Mouse (Mus musculus): ENCODE measurements at regions not wholly inside any gene's neighbourhood (a gene's known extent, or its start where the extent isn't known, plus 50 kb on each side); places are given as distances from the start of the nearest gene placed in this dataset.
"Not testable (repeated sequence)": the region's sequence is repeated elsewhere in the genome, so short reads cannot be mapped to it uniquely, and the experiment has no call there.

DNA sequence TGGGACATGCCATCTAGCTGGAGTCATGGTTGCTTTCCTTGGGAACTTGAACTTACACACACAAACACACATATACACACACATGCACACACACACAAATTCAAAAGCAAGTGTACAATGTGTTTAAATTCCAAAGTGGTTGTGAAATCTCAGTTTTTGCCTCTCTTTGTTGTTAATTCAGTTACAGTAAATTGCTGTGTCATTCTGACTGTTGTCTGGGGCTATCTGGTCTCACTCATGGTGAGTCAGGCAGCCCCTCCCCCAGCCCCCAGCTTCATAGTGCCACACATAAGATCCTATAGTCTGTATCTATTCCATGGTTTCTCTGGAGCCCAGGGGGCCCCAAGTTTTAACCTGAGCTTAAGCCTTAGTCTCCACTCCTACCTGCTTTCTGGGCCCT, 448.4 kb upstream of the Sall1 start:
- Histone ChIP-seq H3K27me3 (ENCODE audit: control insufficient read depth, insufficient read depth, low read length) (no peaks in the 10 kb centered on the region), H3K36me3 (ENCODE audit: control insufficient read depth, insufficient read depth, low read length) (no peaks in the 10 kb centered on the region), H3K4me1 (ENCODE audit: control insufficient read depth, insufficient read depth, insufficient read length) (no peaks in the 10 kb centered on the region), H3K27ac (ENCODE audit: insufficient read depth, low read length) (no peak overlapping the region), H3K4me3 (ENCODE audit: extremely low read depth, insufficient read depth, insufficient read length) (no peak overlapping the region)
- no peak for DNase-seq (ENCODE audit: low read depth in 1 of 2, low spot score in 2 of 2)
- TF ChIP-seq POLR2A (IDR thresholded peaks at IDR 0.05; ENCODE audit: low read depth, low read length) (no peak), CTCF (IDR thresholded peaks at IDR 0.05; ENCODE audit: extremely low read depth, insufficient read depth, insufficient read length, insufficient replicate concordance) (no peak)

DNA sequence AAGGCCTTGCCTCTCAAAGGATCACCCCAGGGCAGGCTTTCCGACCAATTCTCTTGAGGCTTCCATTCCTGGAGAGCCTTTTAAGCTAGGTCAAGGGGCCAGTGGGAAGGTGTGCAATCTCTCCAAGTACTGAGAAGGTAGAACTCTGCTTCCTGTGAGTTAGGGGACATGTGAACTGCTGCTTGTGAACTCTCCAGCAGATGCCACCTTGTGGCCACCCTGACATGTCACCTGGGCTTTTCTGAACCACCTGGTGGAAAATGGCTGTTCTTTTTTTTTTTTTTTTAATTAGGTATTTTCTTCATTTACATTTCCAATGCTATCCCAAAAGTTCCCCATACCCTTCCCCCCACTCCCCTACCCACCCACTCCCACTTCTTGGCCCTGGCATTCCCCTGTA, 438.5 kb upstream of the Sall1 start:
- not testable (repeated sequence) for H3K36me3 ChIP-seq (ENCODE audit: control insufficient read depth, insufficient read depth, low read length); DNase-seq (ENCODE audit: low read depth in 1 of 2, low spot score in 2 of 2); H3K4me3 ChIP-seq (ENCODE audit: extremely low read depth, insufficient read depth, insufficient read length); H3K27me3 ChIP-seq (ENCODE audit: control insufficient read depth, insufficient read depth, low read length); H3K4me1 ChIP-seq (ENCODE audit: control insufficient read depth, insufficient read depth, insufficient read length); H3K27ac ChIP-seq (ENCODE audit: insufficient read depth, low read length)
- WGBS = 77% methylated on average over 1 of the region's 1 CpGs

DNA sequence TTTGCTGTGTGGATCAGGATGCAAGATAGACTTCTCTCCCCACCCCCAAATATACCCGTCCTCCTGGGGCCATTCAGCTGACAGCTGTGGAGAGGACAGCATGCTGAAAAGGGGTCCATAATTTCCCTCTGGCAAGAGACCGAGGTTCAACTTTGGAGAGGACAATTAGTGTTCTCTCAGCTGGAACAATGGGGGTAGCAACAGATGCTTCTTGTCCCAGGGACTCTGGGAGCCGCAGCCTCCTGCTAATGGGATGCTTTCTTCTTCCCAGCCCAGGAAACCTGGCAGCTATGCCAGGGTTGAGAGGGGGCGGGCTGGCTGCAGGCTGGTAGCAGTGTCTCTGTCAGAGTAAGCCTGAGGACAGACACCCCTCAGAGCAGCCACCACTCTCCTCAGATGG, 433.0 kb upstream of the Sall1 start:
- Histone ChIP-seq H3K4me3 (ENCODE audit: extremely low read depth, insufficient read depth, insufficient read length) (no peak overlapping the region), H3K36me3 (ENCODE audit: control insufficient read depth, insufficient read depth, low read length) (no peaks in the 10 kb centered on the region), H3K4me1 (ENCODE audit: control insufficient read depth, insufficient read depth, insufficient read length) (no peaks in the 10 kb centered on the region), H3K27ac (ENCODE audit: insufficient read depth, low read length) (no peak overlapping the region), H3K27me3 (ENCODE audit: control insufficient read depth, insufficient read depth, low read length) (no peaks in the 10 kb centered on the region)
- no peak for TF ChIP-seq POLR2A (IDR thresholded peaks at IDR 0.05; ENCODE audit: low read depth, low read length)
- no peak for TF ChIP-seq CTCF (IDR thresholded peaks at IDR 0.05; ENCODE audit: extremely low read depth, insufficient read depth, insufficient read length, insufficient replicate concordance)
- DNase-seq (ENCODE audit: low read depth in 1 of 2, low spot score in 2 of 2) = no peak
- WGBS = 75% methylated on average over 4 of the region's 4 CpGs

- Histone ChIP-seq H3K4me3 (ENCODE audit: extremely low read depth, insufficient read depth, insufficient read length) (no peak overlapping the region), H3K36me3 (ENCODE audit: control insufficient read depth, insufficient read depth, low read length) (no peaks in the 10 kb centered on the region), H3K4me1 (ENCODE audit: control insufficient read depth, insufficient read depth, insufficient read length) (no peaks in the 10 kb centered on the region), H3K27me3 (ENCODE audit: control insufficient read depth, insufficient read depth, low read length) (no peaks in the 10 kb centered on the region), H3K27ac (ENCODE audit: insufficient read depth, low read length) (no peak overlapping the region)
- TF ChIP-seq POLR2A (IDR thresholded peaks at IDR 0.05; ENCODE audit: low read depth, low read length) = no peak
- WGBS = 83% methylated on average over 5 of the region's 5 CpGs
- no peak for DNase-seq (ENCODE audit: low read depth in 1 of 2, low spot score in 2 of 2)
Measured at GRCm38 (mm10) chr8:89471116-89471515, 427.2 kb upstream of the Sall1 start.

GRCm38 (mm10) chr8:89468782-89469220, 424.8 kb upstream of the Sall1 start:
- DNase-seq (ENCODE audit: low read depth in 1 of 2, low spot score in 2 of 2) = no peak
- 89% methylated on average over 5 of the region's 5 CpGs for WGBS
- H3K27ac ChIP-seq (ENCODE audit: insufficient read depth, low read length) = no peak overlapping the region
- H3K4me3 ChIP-seq (ENCODE audit: extremely low read depth, insufficient read depth, insufficient read length) = no peak overlapping the region
- TF ChIP-seq CTCF (IDR thresholded peaks at IDR 0.05; ENCODE audit: extremely low read depth, insufficient read depth, insufficient read length, insufficient replicate concordance) (no peak), POLR2A (IDR thresholded peaks at IDR 0.05; ENCODE audit: low read depth, low read length) (no peak)
- no peaks in the 10 kb centered on the region for H3K36me3 ChIP-seq (ENCODE audit: control insufficient read depth, insufficient read depth, low read length)
- H3K27me3 ChIP-seq (ENCODE audit: control insufficient read depth, insufficient read depth, low read length) = no peaks in the 10 kb centered on the region
- H3K4me1 ChIP-seq (ENCODE audit: control insufficient read depth, insufficient read depth, insufficient read length) = no peaks in the 10 kb centered on the region

- H3K27me3 ChIP-seq (ENCODE audit: control insufficient read depth, insufficient read depth, low read length) = no peaks in the 10 kb centered on the region
- TF ChIP-seq CTCF (IDR thresholded peaks at IDR 0.05; ENCODE audit: extremely low read depth, insufficient read depth, insufficient read length, insufficient replicate concordance) = no peak
- no peak for TF ChIP-seq POLR2A (IDR thresholded peaks at IDR 0.05; ENCODE audit: low read depth, low read length)
- no peaks in the 10 kb centered on the region for H3K36me3 ChIP-seq (ENCODE audit: control insufficient read depth, insufficient read depth, low read length)
- WGBS = 91% methylated on average over 13 of the region's 13 CpGs
- no peaks in the 10 kb centered on the region for H3K4me1 ChIP-seq (ENCODE audit: control insufficient read depth, insufficient read depth, insufficient read length)
- H3K27ac ChIP-seq (ENCODE audit: insufficient read depth, low read length) = no peak overlapping the region
- DNase-seq (ENCODE audit: low read depth in 1 of 2, low spot score in 2 of 2) = no peak
- no peak overlapping the region for H3K4me3 ChIP-seq (ENCODE audit: extremely low read depth, insufficient read depth, insufficient read length)
Measured at GRCm38 (mm10) chr8:89465211-89465753, 421.3 kb upstream of the Sall1 start.

- TF ChIP-seq POLR2A (IDR thresholded peaks at IDR 0.05; ENCODE audit: low read depth, low read length) (no peak), CTCF (IDR thresholded peaks at IDR 0.05; ENCODE audit: extremely low read depth, insufficient read depth, insufficient read length, insufficient replicate concordance) (no peak)
- WGBS = 50% methylated on average over 4 of the region's 4 CpGs
Measured at GRCm38 (mm10) chr8:89456517-89456916, 412.6 kb upstream of the Sall1 start.

More at GRCm38 (mm10) chr8:89456517-89456916, 412.6 kb upstream of the Sall1 start:
- no peaks in the 10 kb centered on the region for H3K36me3 ChIP-seq (ENCODE audit: control insufficient read depth, insufficient read depth, low read length)
- H3K27me3 ChIP-seq (ENCODE audit: control insufficient read depth, insufficient read depth, low read length) = no peaks in the 10 kb centered on the region
- DNase-seq (ENCODE audit: low read depth in 1 of 2, low spot score in 2 of 2) = no peak
- no peaks in the 10 kb centered on the region for H3K4me1 ChIP-seq (ENCODE audit: control insufficient read depth, insufficient read depth, insufficient read length)
- no peak overlapping the region for H3K4me3 ChIP-seq (ENCODE audit: extremely low read depth, insufficient read depth, insufficient read length)
- no peak overlapping the region for H3K27ac ChIP-seq (ENCODE audit: insufficient read depth, low read length)
